Mouse (Mus musculus): Measurements from ENCODE around the gene Nsmce1. TPM values are rescaled to one million over a fixed set of nuclear protein-coding genes. Genes with fewer than 3 reads are reported as not detected.

Nsmce1 gene
- polyA plus RNA-seq, 1 experiment from 2014 or later, result 111 TPM

DNA sequence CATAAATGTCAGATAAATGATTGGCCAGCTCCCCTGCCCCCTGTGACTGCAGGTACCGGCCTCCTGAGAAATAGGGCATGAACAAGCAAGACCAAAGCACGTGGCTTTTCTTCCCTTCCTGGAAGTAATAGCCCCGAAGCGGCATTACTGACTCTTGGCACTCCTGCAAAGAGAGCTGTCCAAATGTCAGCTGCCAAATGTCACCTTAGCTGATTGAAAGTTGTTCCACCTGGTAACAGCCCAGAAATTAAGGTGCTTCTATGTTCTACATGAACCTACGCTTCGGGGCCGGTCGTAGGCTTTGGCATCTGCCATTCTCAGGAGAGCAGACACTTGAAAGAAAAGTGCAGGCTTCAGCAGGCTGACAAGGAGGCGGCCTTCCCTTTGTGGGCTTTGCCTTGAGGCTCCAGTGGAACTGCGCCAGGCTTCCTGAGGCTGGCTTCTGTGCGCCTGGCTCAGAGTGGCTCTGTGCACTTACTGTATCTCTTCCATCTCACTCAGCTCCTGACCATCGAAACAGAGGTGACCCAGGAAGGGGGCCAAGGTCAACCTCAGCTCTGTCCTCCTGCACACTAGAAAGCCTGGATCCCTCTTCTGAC is 63.8 kb downstream of the Nsmce1 start:
- ATAC-seq (ENCODE audit: low FRiP score, low read depth), result no peak
- no peak overlapping the region for H3K4me2 ChIP-seq (replicated peaks)
- no peaks in the 10 kb centered on the region for H3K4me1 ChIP-seq
- no peak overlapping the region for H3K27ac ChIP-seq (replicated peaks)
- WGBS, result 87% methylated on average over 12 of the region's 12 CpGs
- no peak overlapping the region for H3K4me3 ChIP-seq
- no peaks in the 10 kb centered on the region for H3K36me3 ChIP-seq
- H3K9ac ChIP-seq (replicated peaks), result no peak overlapping the region
- no peaks in the 10 kb centered on the region for H3K9me3 ChIP-seq
- H3K27me3 ChIP-seq, result no peaks in the 10 kb centered on the region

DNA sequence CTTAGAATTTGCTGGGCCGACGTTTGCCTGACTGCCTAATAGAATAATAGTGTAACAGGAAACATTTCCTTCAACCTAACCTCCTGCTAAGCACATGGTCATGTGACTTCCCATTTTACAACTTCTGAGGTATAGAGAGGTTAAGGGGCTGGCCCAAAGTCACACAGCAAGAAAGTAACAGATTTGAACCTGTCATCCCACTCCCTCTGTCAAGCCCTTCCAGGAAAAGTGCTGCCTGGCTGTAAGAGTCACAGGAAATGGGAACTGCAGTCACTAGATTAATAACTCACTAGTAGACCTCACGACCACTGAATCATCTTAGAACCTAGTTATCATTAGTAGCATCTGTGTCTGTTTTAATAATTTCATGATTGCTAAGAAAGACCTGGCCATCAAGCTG is 68.3 kb downstream of the Nsmce1 start:
- Histone ChIP-seq H3K27ac (replicated peaks) (no peak overlapping the region), H3K27me3 (no peaks in the 10 kb centered on the region), H3K4me2 (replicated peaks) (no peak overlapping the region), H3K4me1 (no peaks in the 10 kb centered on the region), H3K9me3 (no peaks in the 10 kb centered on the region), H3K4me3 (no peak overlapping the region), H3K36me3 (no peaks in the 10 kb centered on the region), H3K9ac (replicated peaks) (no peak overlapping the region)
- ATAC-seq (ENCODE audit: low FRiP score, low read depth), result no peak
- 69% methylated on average over 3 of the region's 3 CpGs for WGBS

DNA sequence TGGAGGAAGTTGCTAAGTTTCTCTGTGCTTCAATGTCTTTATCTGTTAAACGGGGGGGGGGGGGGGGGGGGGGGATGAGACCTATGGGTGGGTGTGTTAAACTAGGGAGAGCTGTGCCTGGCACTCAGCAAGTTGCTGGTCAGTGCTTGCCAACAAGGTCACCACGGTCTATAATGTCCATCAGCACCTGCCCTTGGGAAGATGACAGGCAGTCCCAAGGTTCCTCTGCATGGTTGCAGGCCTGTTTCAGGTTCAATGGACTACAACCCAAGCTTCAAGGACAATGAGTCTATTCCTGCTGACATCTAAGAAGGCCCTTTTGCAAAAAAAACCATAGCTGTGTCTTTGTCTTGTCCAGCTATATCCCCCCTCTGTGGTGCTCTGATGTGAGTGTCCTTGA is 69.5 kb downstream of the Nsmce1 start:
- no peaks in the 10 kb centered on the region for H3K9me3 ChIP-seq
- H3K4me2 ChIP-seq (replicated peaks), result no peak overlapping the region
- ATAC-seq (ENCODE audit: low FRiP score, low read depth), result no peak
- H3K27ac ChIP-seq (replicated peaks), result no peak overlapping the region
- H3K27me3 ChIP-seq, result no peaks in the 10 kb centered on the region
- WGBS, result 58% methylated on average over 2 of the region's 2 CpGs
- H3K9ac ChIP-seq (replicated peaks), result no peak overlapping the region
- no peaks in the 10 kb centered on the region for H3K4me1 ChIP-seq
- H3K4me3 ChIP-seq, result no peak overlapping the region
- H3K36me3 ChIP-seq, result no peaks in the 10 kb centered on the region

DNA sequence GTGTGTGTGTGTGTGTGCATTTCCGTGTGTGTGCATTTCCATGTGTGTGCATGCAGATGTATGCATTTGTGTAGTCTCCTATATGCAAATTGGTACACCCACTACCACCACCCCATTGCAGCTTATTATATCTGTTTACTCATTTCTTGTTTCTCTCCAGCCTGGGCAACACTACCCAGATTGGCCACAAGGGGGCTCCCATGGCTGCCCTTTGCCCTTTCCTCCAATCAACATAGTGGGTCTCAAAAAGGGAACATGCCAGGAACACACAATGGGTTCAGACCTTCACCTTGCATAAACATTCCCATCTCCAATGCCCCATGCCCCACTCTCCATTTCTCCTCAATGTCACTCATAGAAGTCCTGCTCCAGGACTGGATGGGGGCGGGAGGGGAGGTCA is 71.2 kb downstream of the Nsmce1 start:
- 65% methylated on average over 2 of the region's 2 CpGs for WGBS
- Histone ChIP-seq H3K4me1 (no peaks in the 10 kb centered on the region), H3K36me3 (no peaks in the 10 kb centered on the region), H3K4me2 (replicated peaks) (no peak overlapping the region), H3K27ac (replicated peaks) (no peak overlapping the region), H3K9ac (replicated peaks) (no peak overlapping the region), H3K9me3 (no peaks in the 10 kb centered on the region), H3K27me3 (no peaks in the 10 kb centered on the region), H3K4me3 (no peak overlapping the region)
- no peak for ATAC-seq (ENCODE audit: low FRiP score, low read depth)

DNA sequence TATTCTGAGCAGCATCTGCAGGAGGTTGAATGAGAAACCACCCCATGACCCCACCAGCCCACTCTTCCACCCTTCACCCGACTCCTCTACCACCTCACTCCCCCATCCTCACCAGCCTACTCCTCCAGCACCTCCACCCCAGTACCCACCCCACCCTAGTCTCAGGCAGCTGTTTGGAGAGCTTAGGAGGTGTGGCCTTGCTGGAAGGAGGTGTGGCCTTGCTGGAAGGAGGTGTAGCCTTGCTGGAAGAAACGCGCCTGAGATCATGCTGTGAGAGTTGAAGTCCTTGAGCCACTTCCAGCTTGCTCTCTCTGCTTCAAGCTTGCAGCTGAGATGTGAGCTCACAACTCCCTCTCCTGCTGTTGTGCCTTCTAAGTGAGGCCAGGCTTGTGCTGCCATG is 73.0 kb downstream of the Nsmce1 start:
- no peak overlapping the region for H3K4me2 ChIP-seq (replicated peaks)
- H3K4me1 ChIP-seq, result no peaks in the 10 kb centered on the region
- H3K9ac ChIP-seq (replicated peaks), result no peak overlapping the region
- WGBS, result 19% methylated on average over 3 of the region's 3 CpGs
- H3K27me3 ChIP-seq, result no peaks in the 10 kb centered on the region
- no peaks in the 10 kb centered on the region for H3K36me3 ChIP-seq
- H3K9me3 ChIP-seq, result no peaks in the 10 kb centered on the region
- H3K4me3 ChIP-seq, result no peak overlapping the region
- no peak for ATAC-seq (ENCODE audit: low FRiP score, low read depth)
- no peak overlapping the region for H3K27ac ChIP-seq (replicated peaks)

Other genes with a start within 250 kb of the Nsmce1 start
- 9.3 and 10.0 TPM in 2 replicates for gene Kdm8, start 46.9 kb downstream of the Nsmce1 start, polyA plus RNA-seq (2016; fragmentation: Nextera tagmentation; extraction: Ambion mirVana)
- 5.7 and 6.1 TPM in 2 replicates for gene Il4ra, start 60.5 kb upstream of the Nsmce1 start, polyA plus RNA-seq (2016; fragmentation: Nextera tagmentation; extraction: Ambion mirVana)
- 0.27 and 0.37 TPM in 2 replicates for gene Il21r, start 111.8 kb upstream of the Nsmce1 start, polyA plus RNA-seq (2016; fragmentation: Nextera tagmentation; extraction: Ambion mirVana)
- gene Gtf3c1, start 216.2 kb upstream of the Nsmce1 start, polyA plus RNA-seq (2016; fragmentation: Nextera tagmentation; extraction: Ambion mirVana), result 50.6 and 53.5 TPM in 2 replicates
- 10.1 and 10.2 TPM in 2 replicates for gene D430042O09Rik, start 216.3 kb upstream of the Nsmce1 start, polyA plus RNA-seq (2016; fragmentation: Nextera tagmentation; extraction: Ambion mirVana)

Measured in midbrain, embryonic 12.5 days (tissue).